Mouse (Mus musculus) ovary, adult 18-20 months (tissue): ENCODE measurements around the gene Tmcc3.
A peak's percentile ranks its signal among the peaks of the same experiment; 100 is the strongest.
"Not testable (repeated sequence)": the region's sequence is repeated elsewhere in the genome, so short reads cannot be mapped to it uniquely, and the experiment has no call there.

Experiments used
- DNase-seq: peaks from one replicate; pipeline ENCODE4 v3.0.0; 2022; ENCODE audit warnings: low spot score, mixed read lengths

Gene Tmcc3

DNA sequence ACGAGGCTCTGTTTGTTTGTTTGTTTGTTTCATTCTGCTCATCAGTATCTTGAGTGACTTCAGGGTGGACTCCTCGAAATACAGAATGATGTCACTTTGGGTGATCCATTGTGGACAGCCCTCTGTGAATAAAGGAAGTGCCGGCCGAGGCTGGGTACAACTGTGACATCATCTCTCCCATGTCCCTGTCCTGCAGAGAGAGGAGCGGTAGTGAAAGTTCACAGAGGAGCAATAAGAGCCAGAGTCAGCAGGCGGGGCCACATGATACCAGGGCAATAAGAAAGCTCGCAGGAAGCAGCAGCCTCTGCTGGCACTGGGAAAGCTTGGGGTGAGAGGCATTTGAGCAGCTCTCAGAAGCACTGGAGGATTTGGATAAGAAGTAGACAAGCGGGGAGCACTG lies 264.2 kb downstream of the Tmcc3 start:
- no peak for DNase-seq

- no peak for DNase-seq
Observed at GRCm38 (mm10) chr10:94578870-94579269, 267.1 kb downstream of the Tmcc3 start.

DNA sequence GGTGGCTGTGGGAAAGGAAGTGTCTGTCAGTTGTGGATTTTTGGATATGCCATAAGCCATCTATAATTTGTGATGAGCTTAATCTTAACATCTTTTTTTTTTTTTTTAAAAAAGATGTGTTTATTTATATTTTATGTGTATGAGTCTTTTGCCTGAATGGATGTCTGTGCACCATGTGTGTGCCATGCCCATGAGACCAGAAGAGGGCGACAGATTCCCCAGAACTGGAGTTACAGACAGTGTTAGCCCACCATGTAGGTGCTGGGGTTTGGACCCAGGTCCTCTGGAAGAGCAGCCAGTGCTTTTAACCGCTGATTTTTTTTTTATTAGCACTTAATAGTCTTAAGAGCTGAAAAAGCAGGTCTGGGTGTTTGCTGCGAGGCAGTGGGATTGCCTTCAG lies 269.6 kb downstream of the Tmcc3 start:
- DNase-seq = no peak

DNA sequence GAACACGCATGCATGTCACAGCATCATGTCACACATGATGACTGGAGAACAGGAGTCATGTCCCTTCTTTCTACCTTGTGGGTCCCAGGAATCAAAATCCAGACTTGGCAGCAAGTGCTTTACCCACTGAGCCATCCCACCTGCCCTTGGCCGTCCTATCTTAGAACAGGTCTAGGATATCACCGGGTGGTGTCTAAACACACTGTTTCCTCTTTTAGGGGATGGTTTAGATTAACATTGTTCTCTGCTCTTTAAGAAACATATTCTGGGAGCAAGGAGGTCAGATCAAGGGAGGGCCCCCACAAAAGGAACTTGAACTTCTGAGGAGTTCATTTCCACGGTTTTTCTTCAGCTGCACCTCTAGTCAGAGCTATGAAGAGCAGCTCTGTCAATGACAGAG lies 272.0 kb downstream of the Tmcc3 start:
- DNase-seq = no peak

- no peak for DNase-seq
Observed at GRCm38 (mm10) chr10:94584851-94585359, 273.2 kb downstream of the Tmcc3 start.

DNA sequence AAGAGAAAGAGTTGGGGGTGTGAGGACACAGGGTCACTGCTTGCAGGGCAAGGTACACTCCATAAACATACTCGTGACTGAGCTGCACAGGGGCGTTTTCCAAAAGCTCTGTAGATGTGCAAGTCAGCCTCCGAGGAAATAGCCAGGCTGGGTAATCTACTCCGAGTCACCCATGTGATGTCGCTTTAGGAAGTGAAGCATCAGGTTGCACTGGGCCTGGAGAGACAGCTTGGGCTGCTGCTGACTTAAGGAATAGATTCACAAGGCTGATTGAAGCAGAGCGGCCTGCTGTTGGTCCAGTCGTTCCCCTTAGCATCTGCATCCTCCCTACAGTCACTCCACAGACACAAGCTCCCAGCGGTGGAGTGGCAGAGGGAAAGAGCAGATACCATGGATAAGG lies 274.1 kb downstream of the Tmcc3 start:
- no peak for DNase-seq

DNA sequence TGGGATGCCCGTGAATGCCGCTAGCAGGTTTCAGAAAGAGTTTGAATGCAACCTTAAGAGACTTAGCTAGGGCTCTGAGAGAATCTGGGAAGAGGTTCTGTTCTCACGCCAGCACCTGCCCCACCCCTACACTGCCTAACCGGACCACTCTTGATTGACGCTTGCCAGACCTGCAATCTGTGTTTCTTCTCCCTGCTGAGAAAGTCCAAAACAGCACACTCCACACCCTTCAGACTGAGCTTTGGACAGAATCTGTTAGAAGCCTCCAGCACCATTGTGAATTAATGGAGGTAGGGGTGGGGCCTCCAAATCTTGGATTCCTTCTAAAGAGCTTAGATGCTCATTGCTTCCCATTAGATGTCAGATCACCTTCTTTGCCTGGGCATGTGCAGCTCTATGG lies 277.2 kb downstream of the Tmcc3 start:
- DNase-seq = no peak

- no peak for DNase-seq
Observed at GRCm38 (mm10) chr10:94595705-94596104, 284.0 kb downstream of the Tmcc3 start.

- not testable (repeated sequence) for DNase-seq
Observed at GRCm38 (mm10) chr10:94599846-94600245, 288.1 kb downstream of the Tmcc3 start.

DNA sequence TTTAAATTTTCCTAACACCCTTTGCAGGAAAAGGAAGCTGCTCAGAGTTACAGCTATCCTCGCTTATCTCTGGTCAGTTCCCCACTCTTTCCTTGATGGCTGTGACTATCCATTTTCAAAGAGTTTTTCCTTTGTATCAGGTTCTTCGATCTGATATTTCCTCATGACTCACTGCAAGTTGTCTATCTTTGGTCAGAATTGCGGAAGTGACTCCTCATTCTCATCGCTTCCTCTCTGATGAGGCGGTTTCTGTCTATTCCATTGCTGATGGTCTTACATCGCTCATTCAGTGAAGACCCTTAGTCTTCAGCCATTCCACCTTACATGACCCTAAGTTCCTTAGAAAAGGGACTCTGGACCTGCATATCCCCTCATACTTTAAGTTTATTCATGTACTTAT lies 289.3 kb downstream of the Tmcc3 start:
- DNase-seq = no peak

DNA sequence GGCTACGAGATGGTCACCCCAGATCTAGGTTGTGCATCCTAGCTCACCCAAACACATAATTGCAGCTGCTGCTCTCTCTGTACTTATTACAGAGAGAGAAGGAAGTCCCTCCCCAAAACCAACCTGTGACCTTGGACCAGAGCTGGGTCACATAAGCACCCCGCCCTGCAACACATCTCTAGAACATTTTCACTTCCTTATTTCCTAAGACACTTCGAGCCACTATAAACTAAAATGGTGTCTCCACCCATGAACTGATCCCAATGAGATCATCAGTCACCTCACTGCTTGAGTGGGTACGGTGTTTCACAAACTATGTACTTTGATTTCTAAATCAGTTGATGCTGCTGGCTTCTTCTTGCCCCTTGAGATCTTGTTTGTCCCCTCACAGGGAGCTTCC lies 293.7 kb downstream of the Tmcc3 start:
- DNase-seq = no peak

GRCm38 (mm10) chr10:94609309-94609777 lies 297.6 kb downstream of the Tmcc3 start:
- DNase-seq = peak; percentile 29

DNA sequence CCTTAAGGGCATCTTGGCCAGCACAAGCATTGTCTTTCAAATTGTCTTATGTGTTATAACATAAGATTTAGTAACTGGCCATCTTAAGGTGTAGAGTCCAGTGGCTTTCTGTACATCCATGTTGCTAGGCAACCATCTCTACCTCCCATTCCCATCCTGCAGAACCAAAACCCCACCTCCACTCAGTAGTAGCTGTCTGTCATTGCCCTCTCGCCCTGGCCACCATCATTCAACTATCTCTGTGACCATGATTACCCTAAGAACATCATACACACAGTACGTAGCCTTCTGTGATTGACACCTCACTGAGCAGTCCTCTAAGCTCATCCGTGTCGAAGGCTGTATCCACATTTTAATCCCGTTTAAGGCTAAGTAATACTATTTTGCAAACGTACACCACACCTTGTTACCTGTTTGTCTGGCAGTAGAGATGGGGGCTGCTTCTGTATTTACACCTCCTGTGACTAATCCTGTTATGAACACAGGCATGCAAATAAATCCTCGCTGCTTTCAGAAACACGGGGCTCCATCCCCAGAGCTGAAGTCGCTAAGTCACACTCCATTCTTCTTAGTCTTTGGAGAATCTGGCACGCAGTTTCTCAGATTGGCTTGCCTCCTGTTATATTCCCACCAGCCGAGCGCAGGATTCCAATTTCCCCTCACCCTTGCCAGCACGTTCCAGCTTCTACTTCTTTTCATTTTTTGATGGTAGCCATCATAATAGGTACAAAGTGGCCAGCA lies 299.6 kb downstream of the Tmcc3 start:
- DNase-seq = no peak

DNA sequence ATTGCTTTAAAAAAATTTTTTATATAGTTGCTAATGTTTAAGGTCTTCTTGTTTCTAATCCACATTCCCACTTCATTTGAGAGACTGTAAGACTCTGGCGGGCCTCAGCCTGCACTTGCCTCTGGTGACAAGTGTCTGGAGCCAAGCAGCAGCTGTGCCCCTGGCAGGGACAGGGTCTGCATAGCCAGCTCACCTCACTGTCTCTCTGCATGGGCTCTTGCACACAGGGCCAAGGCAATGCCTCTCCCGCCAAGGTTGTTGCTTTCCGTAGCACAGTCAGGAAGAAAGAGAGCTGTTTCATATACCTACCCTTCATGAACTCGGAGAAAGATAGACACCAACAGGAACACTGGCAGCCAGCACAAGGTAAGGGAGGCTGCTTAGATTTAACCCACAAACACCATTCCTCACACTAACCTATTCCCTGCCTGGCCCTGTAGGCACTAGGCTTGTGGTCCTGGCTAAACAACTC lies 300.3 kb downstream of the Tmcc3 start:
- no peak for DNase-seq

- DNase-seq = no peak
Observed at GRCm38 (mm10) chr10:94619586-94619985, 307.8 kb downstream of the Tmcc3 start.

DNA sequence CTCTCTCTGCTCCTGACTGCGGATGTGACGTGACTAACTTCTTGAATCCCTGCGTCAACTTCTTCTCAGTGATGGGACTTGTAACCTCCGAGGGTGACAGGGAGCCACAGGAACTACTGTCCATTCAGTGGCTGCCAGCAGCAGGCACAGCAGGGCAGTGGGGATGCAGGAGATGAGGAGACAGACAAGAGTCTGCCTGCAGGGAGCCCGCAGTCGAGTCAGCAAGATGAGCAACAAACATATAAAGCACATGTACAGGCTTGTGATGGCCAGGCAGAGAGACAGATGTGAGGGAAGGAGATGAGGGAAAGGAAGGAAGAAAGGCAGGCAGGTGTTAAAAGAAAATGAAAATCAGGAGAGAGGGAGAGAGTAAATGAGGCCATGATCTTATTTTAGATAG lies 308.8 kb downstream of the Tmcc3 start:
- DNase-seq = no peak

DNA sequence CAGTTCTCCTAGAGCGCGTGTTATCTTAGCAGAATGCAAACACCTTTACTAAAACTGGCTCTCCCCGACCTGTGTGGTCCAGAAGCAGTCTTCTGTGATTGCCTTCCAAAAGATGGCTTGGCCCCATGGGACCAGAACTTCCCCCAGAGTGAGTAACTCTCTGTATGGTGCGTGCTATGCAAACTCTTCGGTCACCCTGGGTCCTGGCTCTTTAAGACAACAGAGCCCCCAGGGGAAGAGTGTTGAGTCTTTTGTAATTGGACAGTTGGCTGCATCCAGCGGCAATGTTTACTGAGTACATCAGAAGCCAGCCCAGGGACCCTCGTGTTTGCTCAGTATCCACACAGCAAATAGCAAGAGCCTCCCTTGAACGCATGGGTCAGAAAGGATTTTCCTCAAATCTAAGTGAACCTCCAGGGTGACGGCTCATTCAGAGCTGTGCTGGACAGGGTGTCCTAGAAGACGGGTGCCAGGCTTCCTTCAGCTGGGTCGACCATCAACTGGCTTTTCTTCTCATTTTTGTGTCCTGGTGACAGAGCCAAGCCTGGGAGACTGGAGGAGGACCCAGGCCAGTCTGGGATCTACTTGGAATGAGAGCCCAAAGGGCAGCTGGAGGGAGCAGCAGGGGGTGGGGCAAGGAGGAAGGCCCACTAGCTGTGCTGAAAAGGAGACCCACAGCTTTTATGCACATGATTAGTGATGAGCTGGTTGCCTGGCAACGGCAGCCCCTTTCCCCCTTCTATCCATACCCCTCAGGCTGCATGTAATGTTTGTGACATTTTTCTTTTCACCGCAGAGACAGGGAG lies 309.9 kb downstream of the Tmcc3 start:
- no peak for DNase-seq

GRCm38 (mm10) chr10:94622281-94622680 lies 310.5 kb downstream of the Tmcc3 start:
- no peak for DNase-seq

GRCm38 (mm10) chr10:94622828-94623227 lies 311.1 kb downstream of the Tmcc3 start:
- no peak for DNase-seq

GRCm38 (mm10) chr10:94623617-94624016 lies 311.9 kb downstream of the Tmcc3 start:
- peak; percentile 52 for DNase-seq

- no peak for DNase-seq
Observed at GRCm38 (mm10) chr10:94625036-94625435, 313.3 kb downstream of the Tmcc3 start.

DNA sequence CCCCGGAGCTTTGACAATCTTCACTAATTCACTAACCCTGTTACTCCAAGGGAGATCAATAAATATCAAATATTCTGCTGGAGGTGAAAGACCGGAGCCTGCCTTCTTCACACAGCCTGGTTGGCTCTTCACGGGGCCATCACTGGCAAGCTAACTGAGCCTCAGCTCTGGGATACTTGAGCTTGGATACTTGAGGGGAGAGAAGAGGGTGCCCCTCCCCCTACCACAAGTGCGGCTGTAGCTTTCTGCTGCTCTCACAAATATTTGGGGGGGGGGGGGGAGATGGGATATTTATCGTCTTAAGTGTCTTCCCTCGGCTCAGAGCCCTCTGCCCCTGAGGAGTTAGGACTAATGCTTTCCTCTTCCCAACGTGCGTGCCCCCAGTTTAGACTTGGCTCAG lies 313.9 kb downstream of the Tmcc3 start:
- no peak for DNase-seq

DNA sequence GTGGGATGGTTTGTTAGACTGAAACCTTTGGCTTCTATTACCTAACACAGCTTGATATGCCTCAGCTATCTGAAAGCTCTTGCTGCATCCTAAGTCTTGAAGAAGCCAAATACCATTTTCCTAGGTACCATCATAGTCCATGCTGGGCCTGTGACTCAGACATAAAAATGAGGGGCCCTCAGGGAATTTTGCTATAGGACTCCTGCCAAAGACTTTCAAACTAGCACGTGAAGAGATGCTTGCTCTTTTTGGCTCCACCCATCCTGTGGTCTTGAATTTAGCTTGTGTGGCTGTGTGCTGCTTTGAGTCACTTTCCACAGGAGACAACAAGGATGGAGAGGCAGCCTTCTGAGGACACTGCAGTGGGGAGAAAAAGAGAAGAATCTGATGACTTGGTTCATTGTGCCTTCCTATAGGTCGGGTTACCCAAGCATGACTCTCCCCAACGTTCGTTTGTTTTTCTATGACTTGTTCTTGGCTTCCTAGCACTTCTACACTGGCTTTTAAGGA lies 319.1 kb downstream of the Tmcc3 start:
- DNase-seq = no peak
